In the genomic region with DNA sequence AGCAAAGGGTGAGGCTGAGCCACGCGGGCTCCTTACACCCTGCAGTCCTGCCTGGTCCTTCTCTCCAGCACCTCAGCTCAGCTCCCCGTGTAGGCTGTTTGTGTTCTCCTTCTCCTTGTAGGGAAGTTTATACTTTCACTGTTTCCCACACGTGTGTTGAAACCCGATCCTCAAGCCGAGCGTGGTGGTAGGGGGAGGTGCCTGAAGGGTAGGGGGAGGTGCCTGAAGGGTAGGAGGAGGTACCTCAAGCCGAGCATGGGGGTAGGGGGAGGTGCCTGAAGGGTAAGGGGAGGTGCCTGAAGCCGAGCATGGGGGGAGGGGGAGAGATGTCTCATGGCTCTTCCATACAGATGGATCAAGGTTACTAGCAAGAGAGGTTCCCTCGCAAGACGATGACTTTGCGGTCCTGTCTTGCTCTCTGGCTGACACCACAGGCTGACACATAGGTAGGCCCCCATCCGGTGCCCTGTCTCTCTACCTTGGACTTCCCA, we compare ENCODE assay signal across 8 mouse cellular contexts. TPM values are rescaled to one million over a fixed set of nuclear protein-coding genes. Genes with fewer than 3 reads are reported as not detected.
DNase-seq lines count a peak whose midpoint lies in the region; ATAC-seq and TF ChIP-seq lines count a peak whose summit lies in the region.

No protein-coding gene starts in this region.

- no peak overlapping the region for H3K9ac ChIP-seq in intestine, embryonic 15.5 days

- 21% methylated on average over 13 of the region's 13 CpGs for WGBS in intestine, embryonic 15.5 days
- WGBS in small intestine, adult 2 months, result 21% methylated on average over 13 of the region's 13 CpGs

- DNase-seq in cerebellum, postnatal 25 days, result peak; percentile 1 to 2
- no peak for DNase-seq in cerebellum, adult 18-20 months
- DNase-seq in right cerebral cortex, postnatal 4 days, result peak; percentile 1
- no peak for DNase-seq in right cerebral cortex, postnatal 14 days
- no peak for DNase-seq in spleen, postnatal 14 days (ENCODE audit: low spot score in 2 of 2)

- no peak overlapping the region for H3K27ac ChIP-seq in intestine, embryonic 15.5 days
- peak overlapping the region; percentile 90 for H3K27ac ChIP-seq in small intestine, adult 2 months (ENCODE audit: insufficient read depth, low read depth, low read length)

- no peaks in the 10 kb centered on the region for H3K27me3 ChIP-seq in intestine, embryonic 15.5 days (replicated peaks)
- H3K27me3 ChIP-seq in small intestine, adult 2 months (ENCODE audit: control insufficient read depth, insufficient read depth, low read length), result no peaks in the 10 kb centered on the region

- TF ChIP-seq POLR2A in small intestine, adult 2 months (IDR thresholded peaks at IDR 0.05; ENCODE audit: low read depth, low read length), result no peak

- ATAC-seq in intestine, embryonic 15.5 days, result peak; percentile 31
- ATAC-seq in inflammation-experienced regulatory T-cells, adult 6 months, result no peak

- H3K36me3 ChIP-seq in intestine, embryonic 15.5 days, result no peaks in the 10 kb centered on the region
- no peaks in the 10 kb centered on the region for H3K36me3 ChIP-seq in small intestine, adult 2 months (ENCODE audit: control insufficient read depth, insufficient read depth, low read length)

- no peak overlapping the region for H3K4me3 ChIP-seq in intestine, embryonic 15.5 days (replicated peaks)
- H3K4me3 ChIP-seq in small intestine, adult 2 months (ENCODE audit: low read depth, low read length), result peak overlapping the region; percentile 31; the same call in 1 of the 2 replicates

- no peak for TF ChIP-seq CTCF in small intestine, adult 2 months (IDR thresholded peaks at IDR 0.05; ENCODE audit: extremely low read depth, insufficient read length, insufficient replicate concordance, low read depth, low read length)

- H3K4me1 ChIP-seq in intestine, embryonic 15.5 days (replicated peaks), result peaks cover 13% of the 10 kb centered on the region; the same call in 1 of the 2 replicates
- H3K4me1 ChIP-seq in small intestine, adult 2 months (ENCODE audit: control insufficient read depth, insufficient read depth, insufficient read length, low read length), result peaks cover 40% of the 10 kb centered on the region

- H3K4me2 ChIP-seq in intestine, embryonic 15.5 days (replicated peaks), result peak overlapping the region; percentile 37

- no peaks in the 10 kb centered on the region for H3K9me3 ChIP-seq in intestine, embryonic 15.5 days

RNA-seq across cellular contexts. Expression of gene Sik1, which starts 15.4 kb away (rescaled TPM):
- polyA plus RNA-seq in intestine, embryonic 15.5 days (2015; fragmentation: Nextera tagmentation; extraction: Ambion mirVana), result 8.8 and 9.2 TPM in 2 replicates
- polyA plus RNA-seq in small intestine, adult 2 months (2012; rRNA removed), result 8.0 and 16.9 TPM in 2 replicates
- 1 to 10 TPM; 2.5 to 3.8 (median 2.7) TPM for polyA plus RNA-seq in inflammation-experienced regulatory T-cells, adult 6 months (2017; shearing (Covaris generic))

Comparison
In these comparisons a context has a peak if more than half of its experiments do, and no peak if none do; other contexts are left out.
1. DNase-seq: peak in cerebellum, postnatal 25 days (2 of 2) and right cerebral cortex, postnatal 4 days (single experiment); none in cerebellum, adult 18-20 months (0 of 2), right cerebral cortex, postnatal 14 days (single experiment) and spleen, postnatal 14 days (0 of 2).